Mouse (Mus musculus) bone marrow macrophage, adult 2 months (primary cell): ENCODE results near the gene Axdnd1.

Source experiments
- CTCF ChIP-seq: IDR thresholded peaks from 2 replicates; pipeline ENCODE4 v1.5.1; 2012; ENCODE audit warnings: low read depth, mild to moderate bottlenecking, low read length, moderate library complexity
- POLR2A ChIP-seq: IDR thresholded peaks from 2 replicates; pipeline ENCODE4 v1.6.1; 2012; ENCODE audit warnings: mild to moderate bottlenecking, low read depth, low read length, borderline replicate concordance

DNA sequence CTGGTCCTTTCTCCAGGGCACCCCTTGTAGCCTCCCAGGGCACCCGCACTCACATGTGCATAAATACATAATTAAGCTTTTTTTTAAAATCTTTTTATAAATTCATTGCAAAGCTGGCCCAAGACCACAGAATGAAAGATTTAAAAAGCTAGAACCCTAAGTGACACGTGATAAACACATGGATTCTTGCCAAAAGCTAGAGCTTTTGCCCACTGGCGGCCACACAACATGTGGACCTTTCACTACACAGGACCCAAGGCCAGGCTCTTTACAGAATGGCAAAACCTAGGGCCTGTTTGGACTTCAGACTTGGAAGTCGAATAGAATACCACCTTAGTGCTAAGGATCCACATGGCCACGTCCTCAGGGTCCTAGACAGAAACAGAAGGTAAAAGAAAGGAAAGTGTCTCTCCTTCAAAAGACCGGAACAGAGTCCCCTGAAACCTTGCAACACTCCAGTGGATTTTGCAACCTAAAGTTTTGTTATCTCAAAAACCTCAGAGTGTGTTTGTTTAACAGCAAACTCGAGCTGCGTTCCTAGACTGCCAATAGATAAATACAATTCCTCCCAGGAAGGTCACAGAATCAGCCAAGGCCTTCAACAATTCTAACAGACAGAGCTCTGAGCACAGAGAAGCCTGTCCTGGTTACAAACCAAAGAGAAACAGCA lies 37.6 kb upstream of the Axdnd1 start:
- TF ChIP-seq CTCF = no peak
- TF ChIP-seq POLR2A = no peak
